In the genomic region with DNA sequence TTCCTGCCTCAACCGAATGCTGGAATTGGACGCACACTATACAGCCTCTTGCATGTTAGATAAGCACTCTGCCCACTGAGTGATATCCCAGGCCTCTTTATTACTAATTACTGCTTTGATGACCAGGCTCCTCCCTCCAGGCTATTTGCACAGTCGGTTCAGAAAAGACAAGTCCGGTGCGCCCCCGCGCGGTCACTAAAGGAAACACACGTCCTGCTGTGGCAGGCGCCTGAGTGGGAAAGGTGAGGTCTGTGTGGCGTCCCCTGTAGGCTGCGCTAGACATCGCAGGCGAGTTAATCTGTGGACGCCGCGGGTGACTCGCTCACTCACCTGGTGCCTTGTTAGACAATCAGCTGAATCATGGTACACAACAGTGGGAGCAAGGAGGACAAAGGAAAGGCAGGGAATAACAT, we compare ENCODE assay signal across 9 mouse cellular contexts. TPM values are rescaled to one million over a fixed set of nuclear protein-coding genes. Genes with fewer than 3 reads are reported as not detected.
DNase-seq lines count a peak whose midpoint lies in the region; ATAC-seq and TF ChIP-seq lines count a peak whose summit lies in the region.
"Had no signal": no experiment of that assay in that cellular context is flagged by ENCODE, and none has a peak within 500 bp of the region (broad histone marks: within the 10 kb centered on the region; RNA-seq: fewer than 3 reads in every experiment).

No protein-coding gene starts in this region.

- no peaks in the 10 kb centered on the region for H3K27me3 ChIP-seq in C2C12 (ENCODE audit: control insufficient read depth, insufficient read depth, insufficient read length)
- H3K27me3 ChIP-seq in embryonic facial prominence, embryonic 14.5 days (replicated peaks; ENCODE audit: control insufficient read depth, insufficient read depth, low read length) = no peaks in the 10 kb centered on the region
- peaks cover 34% of the 10 kb centered on the region for H3K27me3 ChIP-seq in heart, embryonic 10.5 days (ENCODE audit: insufficient read depth, poor library complexity, severe bottlenecking)
- no peaks in the 10 kb centered on the region for H3K27me3 ChIP-seq in kidney, embryonic 16.5 days (ENCODE audit: insufficient read depth, low read length)
- H3K27me3 ChIP-seq in liver, adult 2 months (ENCODE audit: control insufficient read depth, insufficient read depth, low read length) = no peaks in the 10 kb centered on the region
- H3K27me3 ChIP-seq: embryonic facial prominence, embryonic 15.5 days had no signal

- no peaks in the 10 kb centered on the region for H3K79me2 ChIP-seq in C2C12 (ENCODE audit: control insufficient read depth, insufficient read depth)
- H3K79me2 ChIP-seq in liver, adult 2 months (ENCODE audit: control insufficient read depth, insufficient read depth, low read length) = no peaks in the 10 kb centered on the region

- no peak overlapping the region for H3K9ac ChIP-seq in embryonic facial prominence, embryonic 14.5 days (ENCODE audit: low read depth, low read length)
- H3K9ac ChIP-seq in kidney, embryonic 16.5 days (replicated peaks; ENCODE audit: low read length) = no peak overlapping the region
- no peak overlapping the region for H3K9ac ChIP-seq in liver, adult 2 months (ENCODE audit: low read depth, low read length)
- H3K9ac ChIP-seq: embryonic facial prominence, embryonic 15.5 days had no signal

- 4% methylated on average over 18 of the region's 18 CpGs for WGBS in embryonic facial prominence, embryonic 14.5 days
- WGBS in heart, embryonic 10.5 days = 3% methylated on average over 18 of the region's 18 CpGs
- under 1% methylated on average over 18 of the region's 18 CpGs for WGBS in kidney, embryonic 16.5 days
- WGBS in liver, adult 2 months = 1% methylated on average over 18 of the region's 18 CpGs

- TF ChIP-seq POLR2A in liver, adult 2 months (IDR thresholded peaks at IDR 0.05; ENCODE audit: extremely low read depth, insufficient read depth, low read length) = no peak

- H3K36me3 ChIP-seq in C2C12 (ENCODE audit: control insufficient read depth, insufficient read depth) = no peaks in the 10 kb centered on the region
- H3K36me3 ChIP-seq in embryonic facial prominence, embryonic 14.5 days (ENCODE audit: control insufficient read depth, insufficient read depth, low read length) = no peaks in the 10 kb centered on the region
- H3K36me3 ChIP-seq in heart, embryonic 10.5 days = no peaks in the 10 kb centered on the region
- no peaks in the 10 kb centered on the region for H3K36me3 ChIP-seq in kidney, embryonic 16.5 days (ENCODE audit: insufficient read depth, low read length)
- no peaks in the 10 kb centered on the region for H3K36me3 ChIP-seq in liver, adult 2 months (ENCODE audit: control insufficient read depth, insufficient read depth, low read length)
- H3K36me3 ChIP-seq: embryonic facial prominence, embryonic 15.5 days had no signal

- no peak overlapping the region for H3K4me3 ChIP-seq in C2C12 (ENCODE audit: insufficient read depth, poor library complexity, severe bottlenecking)
- no peak overlapping the region for H3K4me3 ChIP-seq in embryonic facial prominence, embryonic 14.5 days (ENCODE audit: low read depth, low read length)
- no peak overlapping the region for H3K4me3 ChIP-seq in heart, embryonic 10.5 days
- H3K4me3 ChIP-seq in kidney, embryonic 16.5 days (ENCODE audit: low read length) = no peak overlapping the region
- H3K4me3 ChIP-seq in liver, adult 2 months (ENCODE audit: insufficient read depth, low read depth, low read length) = no peak overlapping the region
- H3K4me3 ChIP-seq: embryonic facial prominence, embryonic 15.5 days had no signal

- H3K4me2 ChIP-seq in embryonic facial prominence, embryonic 14.5 days (ENCODE audit: low read depth, low read length) = no peak overlapping the region
- H3K4me2 ChIP-seq in kidney, embryonic 16.5 days (replicated peaks; ENCODE audit: low read depth, low read length) = 0 out of 2 replicates have a peak overlapping the region, but pooled peaks have one; percentile 2
- H3K4me2 ChIP-seq: embryonic facial prominence, embryonic 15.5 days had no signal

- H3K9me3 ChIP-seq in embryonic facial prominence, embryonic 14.5 days (ENCODE audit: control insufficient read depth, low read length) = no peaks in the 10 kb centered on the region
- no peaks in the 10 kb centered on the region for H3K9me3 ChIP-seq in heart, embryonic 10.5 days
- no peaks in the 10 kb centered on the region for H3K9me3 ChIP-seq in kidney, embryonic 16.5 days (ENCODE audit: low read length)
- H3K9me3 ChIP-seq: embryonic facial prominence, embryonic 15.5 days had no signal

- no peak overlapping the region for H3K27ac ChIP-seq in embryonic facial prominence, embryonic 14.5 days (replicated peaks; ENCODE audit: low read depth, low read length)
- H3K27ac ChIP-seq in heart, embryonic 10.5 days = no peak overlapping the region
- no peak overlapping the region for H3K27ac ChIP-seq in kidney, embryonic 16.5 days (ENCODE audit: low read length)
- H3K27ac ChIP-seq in liver, adult 2 months (replicated peaks; ENCODE audit: insufficient read depth, low read depth, low read length) = no peak overlapping the region
- H3K27ac ChIP-seq: embryonic facial prominence, embryonic 15.5 days had no signal

- H3K79me3 ChIP-seq in C2C12 (ENCODE audit: low read depth) = no peaks in the 10 kb centered on the region

- ATAC-seq in embryonic facial prominence, embryonic 14.5 days (ENCODE audit: low read depth) = peak; percentile 34
- peak; percentile 64; the same call in 1 of the 2 replicates for ATAC-seq in kidney, embryonic 16.5 days (ENCODE audit: low FRiP score, low TSS enrichment)

- DNase-seq in adrenal gland, postnatal 4 days (ENCODE audit: low spot score in 2 of 2) = peak; percentile 94 to 98
- peak; percentile 91 for DNase-seq in embryonic facial prominence, embryonic 14.5 days (ENCODE audit: low spot score)
- peak; percentile 93 for DNase-seq in heart, embryonic 10.5 days (ENCODE audit: low spot score)
- DNase-seq in liver, adult 2 months (ENCODE audit: extremely low read depth, low read depth, low spot score) = peak; percentile 73
- DNase-seq in naive thymus-derived CD4-positive, alpha-beta T cell, adult 2 months (ENCODE audit: low read depth) = peak; percentile 93
- peak; percentile 96 to 99 for DNase-seq in spleen, postnatal 4 days (ENCODE audit: low spot score in 2 of 2)

- no peak overlapping the region for H3ac ChIP-seq in C2C12 (ENCODE audit: control insufficient read depth, insufficient read length, low read depth)

- peak; percentile 100 for TF ChIP-seq CTCF in C2C12 (IDR thresholded peaks at IDR 0.05; ENCODE audit: control insufficient read depth, insufficient read depth, insufficient read length)
- TF ChIP-seq CTCF in liver, adult 2 months (IDR thresholded peaks at IDR 0.05; ENCODE audit: low read depth, low read length) = peak; percentile 100

- H3K4me1 ChIP-seq in embryonic facial prominence, embryonic 14.5 days (ENCODE audit: control insufficient read depth, insufficient read depth, low read length) = peaks cover 6% of the 10 kb centered on the region; the same call in 1 of the 2 replicates
- peaks cover 11% of the 10 kb centered on the region; the same call in 1 of the 2 replicates for H3K4me1 ChIP-seq in heart, embryonic 10.5 days
- 0 out of 2 replicates have a peak, but pooled peaks cover 3% of the 10 kb centered on the region for H3K4me1 ChIP-seq in kidney, embryonic 16.5 days (ENCODE audit: insufficient read depth, low read length)
- H3K4me1 ChIP-seq in liver, adult 2 months (ENCODE audit: control insufficient read depth, insufficient read depth, low read length) = peaks cover 6% of the 10 kb centered on the region

TF ChIP-seq in C2C12, 6 proteins besides CTCF, POLR2A, EP300 and RAD21 (continues in another document):
- TF ChIP-seq FOSL1 (IDR thresholded peaks at IDR 0.05; ENCODE audit: insufficient read depth, low read length, poor library complexity, severe bottlenecking) (no peak), MAX (IDR thresholded peaks at IDR 0.05) (no peak), MYOG (IDR thresholded peaks at IDR 0.05; ENCODE audit: control insufficient read depth, extremely low read depth, insufficient read length) (no peak), CEBPB (IDR thresholded peaks at IDR 0.05; ENCODE audit: low read depth) (no peak)

RNA-seq across cellular contexts. Expression of a gene that starts 11.0 kb away (rescaled TPM):
- polyA plus RNA-seq in C2C12 (2012; fragmentation: generic; extraction: Trizol) = 15.0 TPM
- total RNA-seq in adrenal gland, postnatal 4 days (2021) = 1 to 10 TPM; 3.8 to 4.4 TPM
- polyA plus RNA-seq in embryonic facial prominence, embryonic 14.5 days (2014; fragmentation: Nextera tagmentation; extraction: Ambion mirVana) = 7.9 and 11.7 TPM in 2 replicates
- 0.42 and 1.2 TPM in 2 replicates for polyA plus RNA-seq in heart, embryonic 10.5 days (2016; fragmentation: Nextera tagmentation; extraction: Ambion mirVana)
- polyA plus RNA-seq in kidney, embryonic 16.5 days (2015; fragmentation: Nextera tagmentation; extraction: Ambion mirVana) = 1.2 and 1.3 TPM in 2 replicates
- total RNA-seq in liver, adult 2 months (2014; rRNA removed) = not detected in 2 replicates
- 0.04 and 0.05 TPM in 2 replicates for polyA plus RNA-seq in liver, adult 2 months (2012; rRNA removed)

RNA-seq across cellular contexts. Expression of a gene that starts 15.3 kb away (rescaled TPM):
- 30.1 TPM for polyA plus RNA-seq in C2C12 (2012; fragmentation: generic; extraction: Trizol)
- 10 to 100 TPM; 15.7 to 21.0 TPM for total RNA-seq in adrenal gland, postnatal 4 days (2021)
- polyA plus RNA-seq in embryonic facial prominence, embryonic 14.5 days (2014; fragmentation: Nextera tagmentation; extraction: Ambion mirVana) = 6.1 and 6.2 TPM in 2 replicates
- 1.1 and 2.7 TPM in 2 replicates for polyA plus RNA-seq in heart, embryonic 10.5 days (2016; fragmentation: Nextera tagmentation; extraction: Ambion mirVana)
- polyA plus RNA-seq in kidney, embryonic 16.5 days (2015; fragmentation: Nextera tagmentation; extraction: Ambion mirVana) = 9.3 and 10.4 TPM in 2 replicates
- 8.9 and 17.9 TPM in 2 replicates for total RNA-seq in liver, adult 2 months (2014; rRNA removed)
- polyA plus RNA-seq in liver, adult 2 months (2012; rRNA removed) = 46.6 and 60.7 TPM in 2 replicates

RNA-seq across cellular contexts. Expression of a gene that starts 58.7 kb away (rescaled TPM):
- 195 TPM for polyA plus RNA-seq in C2C12 (2012; fragmentation: generic; extraction: Trizol)
- total RNA-seq in adrenal gland, postnatal 4 days (2021) = 100 to 1,000 TPM; 188 to 206 TPM
- 304 and 320 TPM in 2 replicates for polyA plus RNA-seq in embryonic facial prominence, embryonic 14.5 days (2014; fragmentation: Nextera tagmentation; extraction: Ambion mirVana)
- 329 and 377 TPM in 2 replicates for polyA plus RNA-seq in heart, embryonic 10.5 days (2016; fragmentation: Nextera tagmentation; extraction: Ambion mirVana)
- 383 and 405 TPM in 2 replicates for polyA plus RNA-seq in kidney, embryonic 16.5 days (2015; fragmentation: Nextera tagmentation; extraction: Ambion mirVana)
- total RNA-seq in liver, adult 2 months (2014; rRNA removed) = 40.3 and 47.2 TPM in 2 replicates
- polyA plus RNA-seq in liver, adult 2 months (2012; rRNA removed) = 15.1 and 17.2 TPM in 2 replicates

RNA-seq across cellular contexts. Expression of a gene that starts 59.0 kb away (rescaled TPM):
- polyA plus RNA-seq in C2C12 (2012; fragmentation: generic; extraction: Trizol) = 31.2 TPM
- total RNA-seq in adrenal gland, postnatal 4 days (2021) = 10 to 100 TPM; 51.1 to 52.2 TPM
- 37.1 and 45.0 TPM in 2 replicates for polyA plus RNA-seq in embryonic facial prominence, embryonic 14.5 days (2014; fragmentation: Nextera tagmentation; extraction: Ambion mirVana)
- 50.0 and 58.8 TPM in 2 replicates for polyA plus RNA-seq in heart, embryonic 10.5 days (2016; fragmentation: Nextera tagmentation; extraction: Ambion mirVana)
- 44.4 and 45.1 TPM in 2 replicates for polyA plus RNA-seq in kidney, embryonic 16.5 days (2015; fragmentation: Nextera tagmentation; extraction: Ambion mirVana)
- 24.7 and 32.8 TPM in 2 replicates for total RNA-seq in liver, adult 2 months (2014; rRNA removed)
- polyA plus RNA-seq in liver, adult 2 months (2012; rRNA removed) = 14.7 and 16.7 TPM in 2 replicates

Comparison
In these comparisons a context has a peak if more than half of its experiments do, and no peak if none do; other contexts are left out.
1. RNA of a gene that starts 58.7 kb away (polyA plus RNA-seq): 383 to 405 TPM in kidney, embryonic 16.5 days, 329 to 377 TPM in heart, embryonic 10.5 days, 304 to 320 TPM in embryonic facial prominence, embryonic 14.5 days and 195 TPM in C2C12 (single experiment); 15.1 to 17.2 TPM in liver, adult 2 months; every median in the first group is over 10 times any median in the second.
2. Peak in every context shown above with its lines, with median percentiles within 50 percentile points of each other: DNase-seq.